Mouse (Mus musculus) embryonic facial prominence, embryonic 14.5 days (tissue): Measurements from ENCODE around the gene Tmem135. TPM values are rescaled to one million over a fixed set of nuclear protein-coding genes. Genes with fewer than 3 reads are reported as not detected.

Experiments
- ATAC-seq: fragments of 200-750 bp; cut with Nextera tagmentation; 2 replicates; pipeline ENCODE4 v1.8.0; 2017; ENCODE audit warnings: low read depth, moderate number of reproducible peaks, moderate TSS enrichment
- DNase-seq: peaks from one replicate; pipeline ENCODE4 v3.0.0-alpha.2; 2015; ENCODE audit warnings: low spot score
- H3K27ac ChIP-seq: fragments of 300-500 bp; sonication (generic); replicated peaks from 2 replicates; pipeline ENCODE4 v1.5.1; 2014; ENCODE audit warnings: low read depth, mild to moderate bottlenecking, low read length, moderate library complexity
- H3K27me3 ChIP-seq: fragments of 300-500 bp; sonication (generic); replicated peaks from 2 replicates; pipeline ENCODE4 v1.6.1; 2014; ENCODE audit warnings: low read length; ENCODE audit not compliant: control insufficient read depth, insufficient read depth
- H3K36me3 ChIP-seq: fragments of 300-500 bp; sonication (generic); 2 replicates; pipeline ENCODE4 v1.6.1; 2014; ENCODE audit warnings: low read length, mixed read lengths; ENCODE audit not compliant: control insufficient read depth, insufficient read depth
- H3K4me1 ChIP-seq: fragments of 300-500 bp; sonication (generic); 2 replicates; pipeline ENCODE4 v1.6.1; 2014; ENCODE audit warnings: antibody characterized with exemption, low read length; ENCODE audit not compliant: control insufficient read depth, insufficient read depth
- H3K4me2 ChIP-seq: fragments of 300-500 bp; sonication (generic); 2 replicates; pipeline ENCODE4 v1.6.1; 2014; ENCODE audit warnings: low read depth, mild to moderate bottlenecking, low read length, moderate library complexity, mixed read lengths
- H3K4me3 ChIP-seq: fragments of 300-500 bp; sonication (generic); 2 replicates; pipeline ENCODE4 v1.5.1; 2014; ENCODE audit warnings: low read depth, mild to moderate bottlenecking, low read length
- H3K9ac ChIP-seq: fragments of 300-500 bp; sonication (generic); 2 replicates; pipeline ENCODE4 v1.6.1; 2014; ENCODE audit warnings: low read depth, mild to moderate bottlenecking, low read length, moderate library complexity, mixed read lengths
- H3K9me3 ChIP-seq: fragments of 300-500 bp; sonication (generic); 2 replicates; pipeline ENCODE4 v1.6.1; 2016; ENCODE audit warnings: low read length; ENCODE audit not compliant: control insufficient read depth
- WGBS: fragments of 180-500 bp; shearing (Covaris S2); extraction: QIAGEN DNeasy Blood & Tissue Kit; methylation state at CpG from one replicate; pipeline ENCODE4 v1.1.7; 2014; 5-methylcytosine and 5-hydroxymethylcytosine counted together
- polyA plus RNA-seq: library from polyadenylated mRNA; unstranded; fragments of >200 nt; fragmentation: Nextera tagmentation; extraction: Ambion mirVana; gene quantifications from 2 replicates; pipeline ENCODE4 v1.2.1, GENCODE M21; 2014

Tmem135 gene
- polyA plus RNA-seq, 1 experiment from 2014 or later = 18.8 TPM

DNA sequence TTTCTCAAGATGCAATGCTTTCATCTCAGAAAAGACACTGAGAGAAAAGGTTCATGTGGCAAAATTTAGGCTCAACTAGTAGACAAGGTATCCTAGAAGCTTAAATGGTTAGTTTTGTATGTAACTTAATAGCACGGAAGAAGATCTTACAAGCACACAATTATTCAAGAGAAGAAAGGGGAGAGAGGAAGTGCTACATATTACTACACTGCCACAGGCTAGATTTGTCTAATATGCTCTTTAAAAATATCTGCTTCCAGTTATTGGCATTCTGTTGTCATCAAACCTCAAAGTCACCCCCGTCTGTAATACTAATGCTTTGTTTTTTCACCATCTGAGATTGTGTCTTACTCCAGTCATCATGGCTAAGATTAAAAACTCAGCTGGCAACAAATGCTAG, 167.4 kb downstream of the Tmem135 start:
- Histone ChIP-seq H3K9me3 (no peaks in the 10 kb centered on the region; the same call in 1 of the 2 replicates), H3K4me1 (peaks cover 3% of the 10 kb centered on the region; the same call in 1 of the 2 replicates), H3K4me2 (no peak overlapping the region), H3K27ac (no peak overlapping the region), H3K27me3 (no peaks in the 10 kb centered on the region), H3K4me3 (no peak overlapping the region), H3K9ac (no peak overlapping the region), H3K36me3 (0 out of 2 replicates have a peak, but pooled peaks cover 7% of the 10 kb centered on the region)
- no peak for DNase-seq
- no peak for ATAC-seq
- WGBS = 63% methylated on average over 2 of the region's 2 CpGs

GRCm38 (mm10) chr7:89235974-89236507, 168.0 kb downstream of the Tmem135 start:
- 26% methylated on average over 4 of the region's 4 CpGs for WGBS
- ATAC-seq (no peak), DNase-seq (no peak)
- Histone ChIP-seq H3K27me3 (no peaks in the 10 kb centered on the region), H3K4me3 (no peak overlapping the region), H3K27ac (no peak overlapping the region), H3K36me3 (0 out of 2 replicates have a peak, but pooled peaks cover 7% of the 10 kb centered on the region), H3K4me2 (no peak overlapping the region), H3K9me3 (no peaks in the 10 kb centered on the region; the same call in 1 of the 2 replicates), H3K9ac (no peak overlapping the region), H3K4me1 (peaks cover 3% of the 10 kb centered on the region; the same call in 1 of the 2 replicates)

DNA sequence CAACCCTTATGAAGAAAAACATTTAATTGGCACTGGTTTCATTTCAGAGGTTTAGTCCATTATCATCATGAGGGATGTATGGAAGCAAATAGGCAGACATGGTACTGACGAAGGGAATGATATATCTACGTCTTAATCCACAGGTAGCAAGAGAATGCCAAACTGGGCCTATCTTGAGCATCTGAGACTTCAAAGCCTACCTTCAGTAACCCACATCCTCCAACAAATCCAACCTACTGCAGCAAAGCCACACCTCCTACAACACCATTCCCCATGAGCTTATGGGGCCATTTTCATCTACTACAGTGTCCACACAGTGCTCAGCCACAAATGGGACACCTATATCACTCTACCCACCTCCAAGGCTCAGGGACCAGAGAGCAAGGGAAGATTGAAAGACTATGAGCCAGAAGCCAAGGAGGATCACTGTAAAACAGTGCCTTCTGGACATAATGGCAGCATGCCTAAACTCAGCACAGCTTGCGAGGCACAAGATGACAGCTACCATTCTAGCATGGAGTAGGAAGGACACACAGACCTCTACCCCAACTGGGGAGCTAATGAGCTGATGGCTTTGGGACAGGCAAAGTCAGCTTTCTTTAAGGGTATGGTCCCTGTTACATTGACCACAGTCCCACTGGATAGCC, 171.4 kb downstream of the Tmem135 start:
- Histone ChIP-seq H3K36me3 (no peaks in the 10 kb centered on the region), H3K9me3 (no peaks in the 10 kb centered on the region), H3K4me2 (no peak overlapping the region), H3K9ac (no peak overlapping the region), H3K4me1 (0 out of 2 replicates have a peak, but pooled peaks cover 3% of the 10 kb centered on the region), H3K4me3 (no peak overlapping the region), H3K27me3 (no peaks in the 10 kb centered on the region), H3K27ac (no peak overlapping the region)
- ATAC-seq (no peak), DNase-seq (no peak)
- WGBS = 97% methylated on average over 3 of the region's 3 CpGs

DNA sequence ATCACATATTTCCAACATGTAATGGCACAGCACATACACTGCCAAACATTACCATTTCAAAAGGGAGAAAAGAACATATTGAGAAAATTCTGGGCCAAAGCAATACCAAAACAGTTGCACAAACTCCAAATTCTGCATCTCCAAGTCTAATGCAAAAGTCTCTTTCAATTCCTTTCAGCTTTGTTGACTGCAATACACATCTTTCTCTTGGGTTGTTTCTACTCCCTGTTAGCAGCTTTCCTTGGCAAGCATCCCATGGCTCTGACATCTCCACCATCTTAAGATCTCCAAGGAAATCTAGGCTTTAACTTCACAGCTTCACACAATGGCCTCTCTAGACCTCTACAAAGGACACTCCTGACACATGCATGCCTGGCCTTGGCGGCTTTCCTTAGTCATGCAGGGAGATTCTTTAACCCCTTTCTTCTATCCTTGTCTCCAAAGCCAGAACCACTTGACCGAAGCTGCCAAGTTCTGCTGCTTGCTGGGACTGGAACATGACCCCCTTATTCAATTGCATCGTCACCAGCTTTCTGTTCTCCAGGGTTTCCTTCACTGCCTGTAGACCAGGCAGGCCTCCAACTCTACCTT, 172.7 kb downstream of the Tmem135 start:
- no peak overlapping the region for H3K4me3 ChIP-seq
- ATAC-seq (no peak), DNase-seq (peak; percentile 22)
- WGBS = 83% methylated on average over 3 of the region's 3 CpGs
- H3K9me3 ChIP-seq = no peaks in the 10 kb centered on the region
- H3K27ac ChIP-seq = no peak overlapping the region
- H3K27me3 ChIP-seq = no peaks in the 10 kb centered on the region
- H3K36me3 ChIP-seq = no peaks in the 10 kb centered on the region
- no peak overlapping the region for H3K9ac ChIP-seq
- no peak overlapping the region for H3K4me2 ChIP-seq
- H3K4me1 ChIP-seq = no peaks in the 10 kb centered on the region

GRCm38 (mm10) chr7:89222609-89223008, 181.4 kb downstream of the Tmem135 start:
- Histone ChIP-seq H3K36me3 (no peaks in the 10 kb centered on the region), H3K9ac (no peak overlapping the region), H3K4me3 (no peak overlapping the region), H3K4me2 (no peak overlapping the region), H3K27me3 (no peaks in the 10 kb centered on the region), H3K9me3 (no peaks in the 10 kb centered on the region), H3K27ac (no peak overlapping the region), H3K4me1 (no peaks in the 10 kb centered on the region)
- no peak for DNase-seq
- WGBS = 58% methylated on average over 1 of the region's 1 CpGs
- no peak for ATAC-seq

DNA sequence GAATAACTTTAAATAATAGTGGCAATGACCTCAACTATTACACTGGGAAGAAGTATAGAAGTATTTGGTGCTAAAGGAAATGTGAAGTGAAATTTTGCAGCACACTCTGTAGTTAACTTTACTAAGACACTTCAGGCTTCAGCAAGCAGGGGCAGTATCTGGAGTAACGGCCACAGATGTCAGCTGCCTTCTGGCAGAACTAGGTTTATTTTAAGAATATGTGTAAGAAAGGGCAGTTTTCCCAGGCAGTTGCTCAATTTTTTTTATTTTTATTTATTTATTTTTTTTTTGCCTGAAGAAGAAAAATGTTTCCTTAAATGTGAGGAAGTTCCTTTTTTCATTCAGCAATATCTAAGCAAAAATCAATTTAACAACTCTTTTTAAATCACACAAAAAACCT, 187.4 kb downstream of the Tmem135 start:
- H3K4me3 ChIP-seq = no peak overlapping the region
- H3K27me3 ChIP-seq = no peaks in the 10 kb centered on the region
- DNase-seq = no peak
- H3K4me1 ChIP-seq = peaks cover 6% of the 10 kb centered on the region; the same call in 1 of the 2 replicates
- no peaks in the 10 kb centered on the region for H3K9me3 ChIP-seq
- no peak overlapping the region for H3K27ac ChIP-seq
- WGBS = 48% methylated on average over 1 of the region's 1 CpGs
- ATAC-seq = no peak
- H3K9ac ChIP-seq = no peak overlapping the region
- no peak overlapping the region for H3K4me2 ChIP-seq
- no peaks in the 10 kb centered on the region for H3K36me3 ChIP-seq

GRCm38 (mm10) chr7:89216118-89216517, 187.9 kb downstream of the Tmem135 start:
- no peaks in the 10 kb centered on the region for H3K9me3 ChIP-seq
- H3K4me3 ChIP-seq = no peak overlapping the region
- H3K9ac ChIP-seq = no peak overlapping the region
- WGBS = 67% methylated on average over 2 of the region's 2 CpGs
- no peak overlapping the region for H3K27ac ChIP-seq
- DNase-seq (no peak), ATAC-seq (peak; percentile 41; the same call in 1 of the 2 replicates)
- peaks cover 6% of the 10 kb centered on the region; the same call in 1 of the 2 replicates for H3K4me1 ChIP-seq
- H3K36me3 ChIP-seq = no peaks in the 10 kb centered on the region
- no peak overlapping the region for H3K4me2 ChIP-seq
- no peaks in the 10 kb centered on the region for H3K27me3 ChIP-seq

GRCm38 (mm10) chr7:89215714-89216113, 188.3 kb downstream of the Tmem135 start:
- DNase-seq = no peak
- Histone ChIP-seq H3K36me3 (no peaks in the 10 kb centered on the region), H3K4me2 (no peak overlapping the region), H3K27ac (no peak overlapping the region), H3K9me3 (no peaks in the 10 kb centered on the region), H3K27me3 (no peaks in the 10 kb centered on the region), H3K4me1 (peaks cover 10% of the 10 kb centered on the region; the same call in 1 of the 2 replicates), H3K4me3 (no peak overlapping the region), H3K9ac (no peak overlapping the region)
- ATAC-seq = no peak
- WGBS = 38% methylated on average over 7 of the region's 7 CpGs
